Mouse (Mus musculus): ENCODE results near the gene Gse1.
A peak's percentile ranks its signal among the peaks of the same experiment; 100 is the strongest.

Gse1 gene

DNA sequence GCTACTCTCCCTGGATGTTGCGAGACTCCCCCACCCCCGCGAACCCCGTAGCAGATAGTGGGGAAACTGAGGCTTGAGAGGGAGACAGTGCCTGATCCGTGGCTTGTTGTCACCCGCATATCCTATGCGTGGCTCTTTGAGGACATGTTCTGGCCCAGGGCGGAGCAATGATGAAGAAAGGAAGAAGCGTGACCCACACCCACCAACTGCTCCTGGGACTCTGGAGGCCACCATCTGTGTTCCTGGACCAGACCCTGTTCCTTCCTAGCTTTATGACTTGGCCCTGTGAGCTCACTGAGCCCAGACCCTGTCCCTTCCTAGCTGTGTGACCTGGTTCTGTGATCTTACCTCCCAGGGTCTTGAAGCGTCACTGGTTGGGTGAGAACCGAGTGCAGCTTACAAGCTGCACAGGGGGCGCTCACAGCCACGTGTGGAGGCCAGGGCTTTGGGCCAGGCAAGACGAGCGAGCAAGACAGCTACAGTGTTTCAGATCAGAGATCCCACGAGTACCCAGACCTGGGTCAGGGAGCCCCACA, 48.7 kb downstream of the Gse1 start:
- DNase-seq = peak in 1 of 2 experiments; percentile 55

DNA sequence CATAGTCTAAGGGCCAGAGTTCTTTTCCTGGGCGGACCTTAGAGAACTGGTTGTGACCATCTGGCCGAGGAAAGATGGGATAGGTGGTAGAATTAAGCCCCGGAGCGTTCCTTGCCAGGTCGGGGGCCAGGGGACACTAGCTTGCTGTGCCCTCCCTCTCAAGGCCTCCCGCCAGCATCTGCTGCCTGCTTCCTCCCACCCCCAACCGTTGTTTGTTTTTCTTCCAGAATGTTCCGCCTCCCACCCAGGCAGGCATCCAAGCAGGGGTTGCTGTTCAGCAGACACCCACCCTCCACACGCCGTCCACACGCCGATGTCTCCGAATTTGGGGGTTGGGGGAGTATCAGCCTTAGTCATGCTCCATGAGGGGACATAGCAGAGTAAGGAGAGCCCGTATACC, 49.8 kb downstream of the Gse1 start:
- DNase-seq = peak in 1 of 2 experiments; percentile 44

DNA sequence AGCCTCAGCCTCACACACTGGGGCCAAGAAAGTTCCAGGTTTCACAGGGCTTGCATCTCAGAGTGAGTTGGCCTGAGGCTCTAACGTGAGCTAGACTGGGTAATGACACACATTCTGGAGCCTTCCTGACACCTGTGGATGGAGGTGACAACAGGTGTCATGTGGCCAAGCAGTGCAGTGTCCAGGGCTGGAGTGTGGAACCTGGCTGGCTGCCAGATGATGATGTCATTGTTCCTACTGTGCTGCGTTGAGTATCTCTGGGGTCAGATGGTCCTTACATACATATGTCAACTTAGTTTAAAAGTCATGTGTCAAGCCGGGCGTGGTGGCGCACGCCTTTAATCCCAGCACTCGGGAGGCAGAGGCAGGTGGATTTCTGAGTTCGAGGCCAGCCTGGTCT, 51.2 kb downstream of the Gse1 start:
- no peak for DNase-seq

DNA sequence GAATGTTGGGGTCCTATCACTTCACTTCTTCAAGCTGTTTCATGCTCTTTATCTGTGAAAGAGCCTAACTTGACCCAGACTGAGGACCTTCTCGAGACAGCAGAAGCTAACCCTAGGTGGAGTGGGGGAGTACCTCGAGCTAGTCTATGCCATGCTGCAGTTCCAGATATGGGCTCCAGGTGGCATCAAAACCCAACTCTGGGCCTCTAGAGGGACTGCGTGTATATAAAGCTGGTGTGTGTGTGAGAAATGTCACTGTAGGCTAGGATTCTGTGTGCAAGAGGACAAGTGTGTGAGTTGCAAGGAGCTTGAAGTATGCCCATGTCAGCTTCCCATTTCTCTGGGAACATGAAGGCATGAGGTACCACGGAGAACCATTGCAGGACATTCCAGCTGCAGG, 53.2 kb downstream of the Gse1 start:
- peak; percentile 72 to 80 for DNase-seq

DNA sequence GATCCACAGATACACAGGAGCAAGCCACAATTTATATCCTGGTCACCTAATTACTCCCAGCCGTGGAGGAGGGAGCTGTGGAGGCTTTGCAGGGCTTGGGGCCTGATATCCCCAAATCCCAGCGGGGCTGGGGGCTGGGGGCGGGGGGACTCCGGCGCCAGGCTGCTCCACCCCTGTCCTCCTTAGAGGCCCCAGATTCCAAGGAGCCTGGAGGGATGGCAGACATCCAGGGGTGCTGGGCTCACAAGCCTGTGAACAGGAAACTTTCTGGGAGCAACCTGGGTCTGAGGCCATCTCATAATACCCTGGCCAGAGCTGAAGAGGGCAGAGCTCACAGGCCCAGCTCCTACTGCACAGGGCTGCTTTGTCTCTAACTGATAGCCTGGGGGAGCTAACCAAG, 54.2 kb downstream of the Gse1 start:
- no peak for DNase-seq

DNA sequence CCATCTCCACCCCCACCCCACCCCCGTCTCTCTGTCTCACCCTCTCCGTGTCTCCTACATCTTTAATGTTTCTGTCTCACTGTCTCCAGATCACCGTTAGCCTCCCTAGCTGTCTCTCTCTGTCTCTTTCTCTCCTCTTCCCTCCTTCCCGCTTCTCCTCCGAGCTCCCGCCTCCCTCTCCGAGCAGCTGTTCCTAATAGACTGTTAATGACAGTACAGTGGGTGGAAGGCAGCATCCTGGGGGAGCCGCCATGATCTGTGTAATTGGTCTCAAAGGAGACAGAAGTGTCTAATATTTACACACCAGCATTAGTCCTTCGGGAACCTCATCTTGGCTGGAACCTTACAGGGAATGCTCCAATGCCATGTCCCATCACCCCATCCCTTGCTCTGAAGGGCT, 56.0 kb downstream of the Gse1 start:
- no peak for DNase-seq

DNA sequence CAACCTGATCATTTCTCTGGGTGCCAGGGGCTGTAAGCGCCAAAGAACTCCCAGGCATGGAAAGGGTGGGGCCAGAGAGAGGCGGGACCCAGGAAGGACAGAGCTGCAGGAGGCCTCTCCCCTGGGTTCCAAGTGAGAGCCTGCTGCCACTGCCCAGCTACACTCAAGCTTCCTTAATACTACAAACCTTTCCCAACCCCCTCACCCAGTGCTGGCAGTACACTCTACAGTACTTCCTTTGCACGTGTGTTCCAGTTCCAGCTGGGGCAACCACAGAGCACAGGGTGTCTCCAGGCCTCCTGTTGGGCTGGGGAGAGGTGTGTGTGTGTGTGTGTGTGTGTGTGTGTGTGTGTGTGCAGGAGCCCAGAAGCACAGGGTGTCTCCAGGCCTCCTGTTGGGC, 56.8 kb downstream of the Gse1 start:
- peak; percentile 68 to 78 for DNase-seq

DNA sequence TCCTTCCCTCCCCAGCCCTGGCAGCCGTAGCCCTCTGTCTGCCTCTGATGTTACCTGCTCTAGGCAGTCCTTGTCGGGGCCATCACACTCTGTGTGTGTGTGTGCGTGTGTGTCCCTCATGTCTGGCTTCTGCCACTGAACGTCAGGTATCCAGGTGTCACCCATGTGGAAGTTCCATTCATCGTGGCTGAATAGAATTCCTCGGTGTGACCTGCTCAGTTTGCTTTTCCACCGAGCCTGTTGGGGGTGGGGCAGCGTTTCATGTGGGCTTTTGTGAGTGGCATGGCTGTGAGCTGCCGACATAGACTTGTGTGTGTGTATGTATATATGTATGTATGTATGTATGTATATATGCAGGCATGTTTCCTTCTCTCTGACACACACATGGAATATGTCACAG, 57.6 kb downstream of the Gse1 start:
- DNase-seq = no peak

DNA sequence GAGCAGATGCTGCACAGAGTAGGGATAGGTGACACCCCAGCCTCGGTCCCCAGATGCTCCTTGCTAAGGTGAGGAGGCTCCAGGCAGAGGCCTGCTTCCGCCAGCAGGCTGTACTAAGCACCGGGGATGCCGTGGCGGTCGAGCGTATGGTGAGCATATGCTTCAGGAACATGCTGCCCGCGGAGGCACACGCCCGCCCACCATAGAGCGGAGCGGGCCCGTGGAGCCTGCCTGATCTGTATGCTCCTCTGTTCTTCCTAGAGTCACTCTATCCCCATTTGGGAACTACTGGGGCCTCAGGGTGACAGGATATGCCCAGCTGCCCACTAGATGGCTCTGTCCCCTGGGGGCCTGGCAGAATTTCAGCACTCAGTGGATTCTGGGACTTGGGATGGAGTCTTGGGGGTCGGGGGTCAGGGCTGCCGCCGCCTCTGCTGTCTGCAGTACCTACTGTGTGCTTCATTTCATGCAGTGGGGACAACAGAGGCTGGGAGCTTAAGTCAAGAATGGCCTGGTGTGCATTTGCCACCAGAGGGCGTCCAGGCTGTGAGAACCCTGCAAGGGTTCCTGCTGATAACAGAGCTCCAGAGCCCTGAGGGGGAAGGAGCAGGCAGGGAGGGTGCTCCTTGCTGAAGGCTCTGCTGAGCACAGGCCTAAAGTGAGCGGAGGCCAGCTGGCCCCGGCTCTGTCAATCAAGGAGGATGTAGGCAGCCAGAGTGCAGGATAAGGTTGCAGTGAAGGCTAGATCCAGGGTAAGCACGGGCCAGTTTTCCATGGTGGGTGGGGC, 60.1 kb downstream of the Gse1 start:
- DNase-seq = peak; percentile 36 to 66

DNA sequence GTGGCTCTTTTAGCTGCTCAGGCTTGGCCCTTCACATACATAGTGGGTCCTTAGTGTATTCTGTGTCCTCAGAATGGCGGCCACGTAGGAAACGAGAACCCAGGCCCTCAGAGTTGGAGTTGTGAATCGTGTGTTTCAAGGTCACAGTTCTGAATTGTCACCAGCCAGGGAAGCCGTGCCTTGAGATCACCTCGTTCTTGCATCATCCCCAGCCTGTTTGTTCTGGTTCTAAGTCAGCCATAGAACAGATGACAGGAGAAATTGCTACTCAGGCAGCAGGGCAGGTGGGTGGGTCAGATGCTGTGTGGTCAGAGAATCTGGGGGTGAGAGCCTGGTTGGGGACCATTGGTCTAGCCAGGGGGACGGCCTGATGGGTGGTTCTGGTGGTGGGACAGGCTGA, 60.9 kb downstream of the Gse1 start:
- DNase-seq = no peak

DNA sequence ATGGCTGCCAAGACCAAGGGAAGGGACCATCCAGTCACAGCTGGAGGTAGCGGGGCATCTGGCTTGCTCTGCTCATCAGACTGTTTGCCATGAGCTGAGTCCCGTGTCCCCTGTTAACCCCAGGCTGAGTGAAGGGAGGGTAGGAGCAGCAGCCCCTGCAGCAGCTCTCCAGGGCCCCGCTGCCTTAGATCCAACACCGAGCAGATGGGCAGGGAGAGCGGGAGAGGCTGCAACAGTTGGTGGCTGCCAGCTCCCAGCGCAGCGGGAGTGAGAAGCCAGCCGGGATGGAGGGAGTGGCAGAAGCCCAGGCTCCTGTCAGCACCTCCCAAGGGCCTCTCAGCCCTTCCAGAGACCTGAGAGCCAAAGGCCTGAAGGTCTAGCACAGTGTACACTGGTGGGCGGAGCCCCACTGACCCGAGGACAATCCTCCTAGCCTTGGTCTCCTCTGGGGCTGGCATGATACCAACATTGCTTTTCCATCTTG, 61.5 kb downstream of the Gse1 start:
- peak; percentile 52 for DNase-seq

DNA sequence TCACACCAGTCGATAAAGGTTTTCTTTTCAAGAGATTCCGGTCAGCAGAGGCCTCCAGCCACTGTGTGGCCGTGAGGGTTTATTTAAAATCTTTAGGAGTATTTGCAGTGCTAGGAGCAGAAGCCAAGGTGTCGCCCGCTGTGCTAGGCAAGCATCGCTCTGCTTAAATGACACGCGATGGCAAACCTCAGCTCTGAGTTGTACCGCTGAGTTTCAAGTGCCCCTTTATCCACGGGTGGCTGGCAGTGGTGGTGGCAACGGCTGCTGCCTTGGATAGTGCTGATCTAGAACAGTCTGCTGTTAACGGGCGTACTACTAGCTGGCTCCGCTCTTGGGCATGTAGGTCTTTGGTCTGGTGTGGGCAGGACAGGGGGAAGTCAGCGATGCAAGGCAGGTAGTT, 62.4 kb downstream of the Gse1 start:
- DNase-seq = no peak

DNA sequence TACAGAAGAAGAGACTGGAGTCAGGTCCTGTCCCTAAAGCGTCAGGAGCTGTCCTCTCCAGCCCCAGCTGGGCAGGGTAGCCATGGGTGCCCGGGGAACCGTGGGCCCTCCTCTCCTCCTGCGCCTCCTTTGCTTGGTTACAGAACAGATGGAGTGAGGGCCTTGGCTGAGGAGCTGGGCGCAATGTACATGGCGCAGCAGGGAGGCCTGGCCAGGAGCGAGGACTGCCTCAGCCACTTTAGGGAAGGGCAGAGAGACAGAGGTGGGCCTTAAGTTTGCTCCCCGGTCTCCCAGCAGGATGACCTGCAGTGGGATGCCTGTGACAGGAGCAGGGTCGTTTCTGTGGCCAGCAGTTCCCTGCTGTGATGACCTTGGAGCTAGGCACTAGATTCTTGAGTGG, 63.4 kb downstream of the Gse1 start:
- DNase-seq = no peak

DNA sequence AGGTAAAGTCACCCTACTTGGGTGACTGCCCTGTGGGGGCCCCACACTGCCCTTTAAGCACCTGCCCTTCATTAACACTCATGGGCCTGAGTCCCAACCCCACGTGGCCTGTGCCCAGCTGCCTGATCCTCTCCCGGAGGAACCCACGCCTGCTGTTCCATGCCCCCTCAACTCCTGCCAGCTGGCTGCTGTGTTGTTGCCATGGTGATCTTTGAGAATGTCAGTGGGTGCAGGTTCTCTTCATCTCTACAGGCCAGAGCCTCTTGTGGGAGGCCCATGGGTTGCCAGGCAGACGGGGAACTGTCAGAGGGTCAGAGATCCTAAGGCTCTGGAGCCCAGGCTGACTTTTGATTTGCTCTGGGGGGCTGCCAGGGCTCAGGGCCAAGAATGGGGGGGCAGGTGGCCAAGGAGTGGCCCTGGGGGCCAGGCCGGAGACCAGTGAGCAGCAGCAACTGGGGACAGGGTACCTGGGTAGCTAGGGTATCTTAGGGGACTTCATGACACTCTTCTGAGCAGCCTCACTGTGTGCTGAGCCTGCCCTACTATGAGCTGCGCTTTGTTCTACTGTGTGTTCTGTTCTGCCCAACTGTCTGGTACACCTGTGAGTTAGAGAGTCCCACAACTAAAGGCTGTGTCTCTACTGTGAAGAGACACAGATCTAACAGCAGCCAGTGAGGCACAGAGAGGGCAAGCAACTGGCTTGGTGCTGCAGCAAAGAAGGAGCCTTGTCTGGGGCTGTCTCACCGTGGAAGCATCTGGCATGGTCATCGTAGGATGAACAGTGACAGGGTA, 64.3 kb downstream of the Gse1 start:
- peak in 1 of 2 experiments; percentile 40 for DNase-seq

DNA sequence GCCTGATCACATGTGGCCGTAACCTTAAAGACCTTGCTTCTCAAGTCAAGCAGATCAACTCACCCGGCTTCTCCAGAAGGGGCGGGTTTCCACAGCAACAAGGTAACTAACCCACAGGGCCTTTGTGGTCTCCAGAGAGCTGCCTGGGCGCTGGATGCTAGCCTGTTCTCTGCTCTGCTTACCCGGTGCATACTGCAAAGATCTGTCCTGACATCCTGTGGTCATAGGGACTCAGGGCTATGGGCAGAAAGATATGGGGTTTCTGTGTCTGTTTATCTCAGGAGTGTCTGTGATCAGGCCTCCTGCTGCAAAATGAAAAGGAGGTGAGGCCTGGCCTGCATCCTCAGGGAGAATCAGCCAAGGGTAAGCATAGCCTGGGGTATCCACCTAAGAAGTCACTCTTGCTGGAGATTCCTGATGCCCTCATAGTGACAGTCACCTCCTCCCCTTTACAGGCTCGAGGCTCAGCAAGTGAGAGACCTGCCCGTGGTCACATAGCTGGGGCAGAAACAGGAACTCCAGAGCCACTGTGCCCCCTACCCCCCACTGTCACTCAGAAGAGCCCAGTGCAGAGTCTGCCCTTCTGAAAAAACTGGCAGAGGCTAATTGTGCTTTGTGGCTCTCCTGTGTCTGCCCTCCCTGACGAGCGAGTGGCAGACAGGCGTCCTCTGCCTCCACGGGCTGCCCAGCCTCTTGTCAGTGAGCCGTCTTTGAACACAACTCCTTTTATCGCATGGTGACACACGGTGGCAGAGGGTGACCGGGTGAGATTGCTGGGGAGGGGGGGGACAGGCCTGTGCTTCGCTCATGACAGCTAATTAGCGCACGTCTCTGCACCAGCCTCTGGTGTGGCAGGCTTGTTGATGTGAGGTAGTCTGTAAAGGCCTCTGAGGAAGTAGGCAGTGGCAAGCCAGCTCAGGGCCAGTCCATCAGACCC, 65.4 kb downstream of the Gse1 start:
- no peak for DNase-seq

DNA sequence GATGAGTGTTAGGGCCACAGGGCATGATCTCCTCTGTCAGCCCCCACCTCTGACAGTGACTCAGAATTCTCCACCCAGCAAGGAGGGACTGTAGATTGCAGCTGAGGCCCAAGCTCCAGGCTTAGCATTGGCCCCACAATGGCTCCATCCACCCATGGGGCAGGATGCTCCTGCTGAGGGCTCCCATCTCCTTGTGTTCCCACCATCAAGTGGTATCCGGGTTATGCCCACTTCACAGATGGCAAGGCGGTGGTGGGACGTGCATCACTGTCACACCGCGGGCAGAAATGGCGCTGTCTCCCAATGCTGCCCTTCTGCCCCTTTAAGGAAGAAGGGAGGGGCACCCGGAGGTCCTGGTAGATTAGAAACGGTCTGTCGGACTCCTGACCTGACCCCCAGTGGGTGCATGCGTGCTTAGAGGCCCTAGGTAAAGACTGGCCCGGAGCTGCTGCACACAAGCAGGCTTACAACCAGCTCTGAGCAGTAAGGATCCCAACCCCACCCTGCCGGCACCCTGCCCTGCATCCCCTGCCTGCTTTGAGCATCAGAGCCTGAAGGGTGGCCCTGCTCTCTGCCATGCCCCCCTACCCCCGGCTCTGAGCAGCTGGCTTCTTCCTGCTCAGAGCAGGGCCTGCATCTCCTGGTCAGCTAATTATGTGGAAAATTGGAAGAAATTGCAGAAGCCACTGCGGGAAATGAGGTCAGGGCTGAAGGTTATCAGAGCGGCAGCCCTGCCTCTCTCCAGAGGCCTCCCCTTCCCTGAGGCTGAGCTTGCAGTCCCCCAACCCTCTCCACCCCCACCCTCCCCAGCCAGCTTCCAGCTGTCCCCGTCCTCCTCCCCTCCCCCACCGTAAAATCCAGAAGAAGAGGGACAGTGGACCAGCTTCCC, 67.0 kb downstream of the Gse1 start:
- no peak for DNase-seq

DNA sequence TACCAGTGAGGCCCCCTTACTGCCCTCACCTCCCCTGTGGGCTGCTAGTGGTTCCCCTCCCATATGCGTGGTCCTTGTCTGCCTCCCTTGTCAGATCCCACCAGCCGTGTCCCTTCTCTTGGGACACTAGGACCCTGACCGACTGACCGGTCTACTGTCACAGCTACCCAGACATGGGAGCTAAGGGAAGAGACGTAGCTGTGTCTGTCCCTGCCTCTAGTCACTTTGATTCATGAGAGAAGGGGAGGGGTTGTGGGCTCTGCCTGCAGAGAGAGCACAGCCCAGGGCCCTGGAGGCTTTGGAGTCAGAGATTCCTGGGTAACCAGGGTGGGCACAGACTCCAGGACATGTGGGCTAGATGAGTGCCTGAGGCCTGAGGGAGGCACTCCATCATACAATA, 68.7 kb downstream of the Gse1 start:
- no peak for DNase-seq

DNA sequence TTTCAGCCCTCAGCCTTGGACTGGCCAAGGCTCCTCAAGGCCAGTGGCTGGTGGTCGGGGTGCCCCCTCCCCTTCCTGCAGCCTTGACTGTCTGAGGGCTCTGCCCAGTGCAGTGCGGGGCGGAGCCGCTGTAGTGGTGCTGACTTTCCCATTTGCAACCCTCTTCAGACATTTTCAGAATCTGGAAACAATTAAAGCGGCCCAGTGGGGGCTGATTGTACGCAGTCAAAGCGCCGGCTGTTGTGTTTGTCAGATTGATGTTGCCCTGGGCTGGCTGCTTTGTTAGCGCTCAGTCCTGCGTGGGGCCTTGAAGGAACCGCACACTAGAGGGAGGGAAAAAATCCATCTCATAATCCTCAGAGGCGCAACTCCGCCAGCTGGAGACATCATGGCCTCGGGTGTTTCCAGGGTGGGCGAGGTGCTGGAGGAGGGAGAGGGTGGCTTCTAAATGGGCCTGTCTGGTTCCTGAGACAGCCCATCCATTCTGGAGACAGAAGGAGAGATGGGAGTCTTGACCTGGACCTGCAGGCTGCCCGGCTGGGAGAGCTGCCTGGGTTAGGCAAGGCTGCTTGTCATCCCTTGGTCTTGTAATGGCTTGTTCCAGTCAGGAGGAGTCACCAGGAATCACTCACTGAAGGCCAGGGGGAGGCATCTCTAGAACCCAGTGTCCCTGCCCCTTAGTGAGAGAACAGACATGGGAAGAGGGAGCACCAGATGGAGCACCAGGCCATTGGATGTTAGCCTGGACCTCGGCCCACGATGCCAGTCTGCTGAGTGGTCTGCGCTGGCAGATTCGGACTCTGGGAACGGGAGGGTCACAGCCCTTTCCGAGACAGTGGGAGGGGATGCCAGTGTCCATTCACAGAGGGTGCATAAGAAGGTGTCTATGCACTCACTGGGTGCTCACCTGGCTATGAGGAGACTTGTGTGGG, 70.6 kb downstream of the Gse1 start:
- DNase-seq = no peak

DNA sequence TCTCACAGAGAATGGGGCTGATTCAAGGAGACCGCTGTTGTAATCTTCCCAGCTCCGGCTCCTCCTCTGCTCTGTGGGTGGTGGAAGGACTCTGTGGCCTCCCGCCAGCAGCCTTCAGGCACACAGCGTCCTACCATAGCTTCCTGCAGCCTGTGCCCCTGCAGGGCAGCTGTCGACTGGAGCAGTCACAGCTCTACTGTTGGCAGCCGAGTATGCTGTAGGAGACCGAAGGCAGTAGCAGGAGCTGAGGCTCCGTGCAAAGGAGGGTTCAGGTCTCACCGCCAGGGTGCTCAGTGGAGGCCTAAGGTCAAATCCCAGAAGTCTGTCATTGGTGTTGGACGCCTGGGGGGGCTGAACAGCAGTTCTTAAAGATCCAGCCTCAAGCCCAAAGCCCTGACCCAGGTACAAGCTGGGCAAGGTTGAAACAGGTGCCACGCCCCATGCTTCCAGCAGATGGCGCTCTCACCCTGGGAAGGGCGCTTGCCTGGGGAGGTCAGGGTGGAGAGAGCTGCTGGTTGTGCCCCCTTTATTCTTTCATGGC, 72.4 kb downstream of the Gse1 start:
- DNase-seq = peak; percentile 52 to 70
